Mouse (Mus musculus) forebrain, embryonic 10.5 days (tissue): Measurements from ENCODE around the gene Olfr465-ps1. TPM values are rescaled to one million over a fixed set of nuclear protein-coding genes. Genes with fewer than 3 reads are reported as not detected.

ENCODE experiments used
- DNase-seq: peaks from one replicate; pipeline ENCODE4 v3.0.0-alpha.2; 2017; ENCODE audit warnings: low spot score; ENCODE audit errors: extremely low spot score
- H3K27ac ChIP-seq: fragments of 300-500 bp; sonication (generic); 2 replicates; pipeline ENCODE4 v1.5.1; 2016; ENCODE audit warnings: mild to moderate bottlenecking
- H3K27me3 ChIP-seq: fragments of 300-500 bp; sonication (generic); 2 replicates; pipeline ENCODE4 v1.6.1; 2016; ENCODE audit warnings: mild to moderate bottlenecking; ENCODE audit not compliant: poor library complexity, severe bottlenecking
- H3K36me3 ChIP-seq: fragments of 300-500 bp; sonication (generic); replicated peaks from 2 replicates; pipeline ENCODE4 v1.6.1; 2016; ENCODE audit warnings: mild to moderate bottlenecking, moderate library complexity
- H3K4me1 ChIP-seq: fragments of 300-500 bp; sonication (generic); 2 replicates; pipeline ENCODE4 v1.6.1; 2016
- H3K4me3 ChIP-seq: fragments of 300-500 bp; sonication (generic); 2 replicates; pipeline ENCODE4 v1.5.1; 2016; ENCODE audit warnings: mild to moderate bottlenecking, moderate library complexity
- H3K9me3 ChIP-seq: fragments of 300-500 bp; sonication (generic); 2 replicates; pipeline ENCODE4 v1.6.1; 2016; ENCODE audit warnings: mild to moderate bottlenecking, moderate library complexity
- WGBS: fragments of 180-500 bp; shearing (Covaris S2); methylation state at CpG from one replicate; pipeline ENCODE4 v1.1.7; 2016; 5-methylcytosine and 5-hydroxymethylcytosine counted together
- polyA plus RNA-seq: library from polyadenylated mRNA; unstranded; fragments of >200 nt; fragmentation: Nextera tagmentation; extraction: Ambion mirVana; gene quantifications from 2 replicates; pipeline ENCODE4 v1.2.1, GENCODE M21; 2016

Gene Olfr465-ps1
- not detected in 2 replicates for polyA plus RNA-seq

DNA sequence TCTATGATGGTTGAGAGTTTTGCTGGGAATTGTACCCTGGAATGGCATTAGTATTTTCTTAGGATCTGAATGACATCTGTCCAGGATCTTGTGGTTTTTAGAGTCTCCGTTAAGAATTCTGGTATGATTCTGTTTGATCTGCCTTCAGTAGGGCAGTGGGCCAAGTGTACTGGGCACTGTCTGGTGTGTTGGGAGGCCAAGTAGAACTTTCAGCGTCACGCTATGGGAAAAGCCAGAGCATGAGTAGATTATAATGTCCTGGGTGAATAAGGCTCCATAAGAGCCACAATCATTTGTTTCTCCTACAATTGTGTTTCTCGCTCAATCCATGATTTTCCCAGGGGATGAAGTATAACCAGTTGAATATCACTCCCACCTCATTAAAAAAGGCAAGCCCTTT, at the start of gene Olfr465-ps1:
Gene Olfr465-ps1 (plus strand): TSS at position 301 of the 400 bp plus-strand sequence.
- no peak for DNase-seq
- no peak within 1 kb of the TSS for H3K27ac ChIP-seq
- H3K4me3 ChIP-seq: no peak within 1 kb of the TSS
- peaks cover 2% of the 10 kb centered on the region; the same call in 1 of the 2 replicates for H3K9me3 ChIP-seq
- no peaks in the 10 kb centered on the region for H3K27me3 ChIP-seq
- WGBS: 89% methylated on average over 4 of the region's 4 CpGs
- no peaks in the 10 kb centered on the region for H3K36me3 ChIP-seq
- H3K4me1 ChIP-seq: no peaks in the 10 kb centered on the region

DNA sequence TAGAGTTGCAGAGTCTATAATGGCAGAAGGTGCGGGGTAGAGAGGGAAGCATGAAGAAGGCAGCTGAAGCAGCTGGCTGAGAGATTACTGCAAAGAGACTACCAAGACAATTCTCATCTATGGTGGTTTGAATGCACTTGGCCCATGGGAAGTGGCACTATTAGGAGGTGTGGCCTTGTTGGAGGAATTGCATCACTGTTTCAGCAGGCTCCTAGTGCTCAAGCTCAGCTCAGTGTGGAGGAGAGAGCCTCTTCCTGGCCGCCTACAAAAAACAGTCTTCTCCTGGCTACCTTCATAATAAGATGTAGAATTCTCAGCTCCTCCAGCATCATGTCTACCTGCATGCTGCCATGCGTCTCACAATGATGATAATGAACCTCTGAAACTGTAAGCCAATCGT, 42.0 kb upstream of the Olfr465-ps1 start:
- Histone ChIP-seq H3K4me3 (no peak overlapping the region), H3K4me1 (no peaks in the 10 kb centered on the region), H3K36me3 (peaks cover 63% of the 10 kb centered on the region), H3K9me3 (peaks cover 16% of the 10 kb centered on the region), H3K27ac (no peak overlapping the region), H3K27me3 (no peaks in the 10 kb centered on the region)
- 92% methylated on average over 4 of the region's 4 CpGs for WGBS
- DNase-seq: no peak

DNA sequence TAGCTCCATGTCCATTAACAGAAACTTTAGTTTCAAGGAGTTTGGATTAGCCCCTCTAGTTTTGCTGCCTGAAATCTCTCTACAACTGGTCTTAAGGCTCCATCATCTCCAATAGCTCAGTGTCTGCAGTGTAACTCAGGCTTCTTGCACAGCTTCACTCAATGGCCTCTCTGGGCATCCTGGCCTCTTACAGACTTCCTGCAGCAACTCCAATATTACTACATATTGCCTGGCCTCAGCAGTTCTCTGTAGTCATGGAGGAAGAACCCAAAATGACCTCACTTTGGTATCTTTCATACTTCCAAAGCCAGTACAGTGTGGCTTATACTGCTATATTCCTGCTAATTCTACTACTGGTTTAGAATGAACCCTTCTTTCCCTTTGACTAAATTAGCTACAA, 40.9 kb upstream of the Olfr465-ps1 start:
- H3K4me1 ChIP-seq: no peaks in the 10 kb centered on the region
- no peak for DNase-seq

DNA sequence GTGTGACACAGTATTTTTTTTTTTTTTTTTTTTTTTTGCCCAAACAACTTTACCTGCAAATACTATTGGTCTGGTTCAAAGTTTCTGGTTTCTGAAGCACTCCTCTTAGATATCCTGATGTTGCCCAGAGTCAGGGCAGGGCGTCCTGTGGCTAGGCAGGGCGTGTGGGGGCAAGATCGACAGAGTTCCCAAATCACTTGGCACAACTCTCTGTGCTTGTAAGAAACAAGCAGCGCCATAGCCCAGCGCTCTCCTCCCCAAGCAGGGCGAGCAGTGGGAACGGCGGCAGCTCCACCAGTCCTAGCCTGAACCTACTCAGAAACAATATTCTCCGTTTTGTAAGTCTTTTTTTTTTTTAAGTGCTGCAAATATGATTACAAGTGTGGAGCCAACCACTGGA, 37.2 kb upstream of the Olfr465-ps1 start:
- no peak overlapping the region for H3K4me3 ChIP-seq
- peaks cover 60% of the 10 kb centered on the region for H3K9me3 ChIP-seq
- no peak overlapping the region for H3K27ac ChIP-seq
- no peaks in the 10 kb centered on the region for H3K4me1 ChIP-seq
- H3K27me3 ChIP-seq: no peaks in the 10 kb centered on the region
- WGBS: 94% methylated on average over 9 of the region's 9 CpGs
- H3K36me3 ChIP-seq: peaks cover 28% of the 10 kb centered on the region
- no peak for DNase-seq

More for the DNA sequence above, 40.9 kb upstream of the Olfr465-ps1 start:
- H3K36me3 ChIP-seq: peaks cover 52% of the 10 kb centered on the region
- peaks cover 24% of the 10 kb centered on the region for H3K9me3 ChIP-seq
- no peaks in the 10 kb centered on the region for H3K27me3 ChIP-seq
- no peak overlapping the region for H3K27ac ChIP-seq
- H3K4me3 ChIP-seq: no peak overlapping the region

DNA sequence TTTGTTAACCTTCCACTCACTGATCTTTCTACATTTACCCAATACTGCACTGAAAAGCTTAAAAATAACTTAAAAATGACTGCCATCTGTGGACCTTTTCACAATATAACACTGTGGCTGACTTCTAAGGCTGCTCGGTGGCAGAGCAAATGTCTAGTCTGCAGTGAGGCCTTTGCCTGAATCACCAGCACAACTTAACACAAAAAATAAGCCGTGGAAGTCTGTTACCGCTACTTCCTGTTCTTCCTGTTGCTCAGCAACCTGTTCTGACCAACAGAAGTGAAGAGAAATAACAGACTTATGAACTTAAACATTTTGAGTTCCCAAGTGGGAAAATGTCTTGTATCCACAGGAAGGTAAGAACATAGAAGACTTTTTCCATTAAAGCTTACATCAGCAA, 36.7 kb upstream of the Olfr465-ps1 start:
- 92% methylated on average over 3 of the region's 3 CpGs for WGBS
- DNase-seq: no peak
- peaks cover 66% of the 10 kb centered on the region for H3K9me3 ChIP-seq
- H3K4me1 ChIP-seq: no peaks in the 10 kb centered on the region
- H3K27me3 ChIP-seq: no peaks in the 10 kb centered on the region
- H3K4me3 ChIP-seq: no peak overlapping the region
- H3K27ac ChIP-seq: no peak overlapping the region
- H3K36me3 ChIP-seq: peaks cover 27% of the 10 kb centered on the region

DNA sequence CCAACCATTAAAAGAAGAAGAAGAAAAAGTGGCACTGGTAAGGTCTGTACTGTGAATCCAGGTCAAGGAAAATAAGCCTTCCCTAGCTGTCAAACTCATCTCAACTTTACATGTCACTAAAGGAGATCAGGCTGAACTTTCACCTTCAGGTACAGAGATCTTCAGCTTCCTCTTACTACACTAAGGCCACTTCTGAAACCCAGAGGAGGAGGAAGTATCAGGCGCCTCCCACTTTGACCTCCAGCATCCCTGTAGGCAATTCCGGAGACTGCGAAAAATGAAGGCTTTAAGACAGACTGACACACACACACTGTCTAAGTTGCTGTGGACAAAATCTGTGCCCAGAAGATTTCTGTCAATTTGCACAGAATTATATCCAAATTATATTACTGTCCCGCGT, 25.9 kb upstream of the Olfr465-ps1 start:
- Histone ChIP-seq H3K27ac (peak overlapping the region; percentile 92), H3K9me3 (peaks cover 16% of the 10 kb centered on the region), H3K27me3 (no peaks in the 10 kb centered on the region), H3K36me3 (peaks cover 16% of the 10 kb centered on the region), H3K4me1 (peaks cover 15% of the 10 kb centered on the region), H3K4me3 (peak overlapping the region; percentile 87)
- DNase-seq: peak; percentile 15
- 1% methylated on average over 5 of the region's 5 CpGs for WGBS

DNA sequence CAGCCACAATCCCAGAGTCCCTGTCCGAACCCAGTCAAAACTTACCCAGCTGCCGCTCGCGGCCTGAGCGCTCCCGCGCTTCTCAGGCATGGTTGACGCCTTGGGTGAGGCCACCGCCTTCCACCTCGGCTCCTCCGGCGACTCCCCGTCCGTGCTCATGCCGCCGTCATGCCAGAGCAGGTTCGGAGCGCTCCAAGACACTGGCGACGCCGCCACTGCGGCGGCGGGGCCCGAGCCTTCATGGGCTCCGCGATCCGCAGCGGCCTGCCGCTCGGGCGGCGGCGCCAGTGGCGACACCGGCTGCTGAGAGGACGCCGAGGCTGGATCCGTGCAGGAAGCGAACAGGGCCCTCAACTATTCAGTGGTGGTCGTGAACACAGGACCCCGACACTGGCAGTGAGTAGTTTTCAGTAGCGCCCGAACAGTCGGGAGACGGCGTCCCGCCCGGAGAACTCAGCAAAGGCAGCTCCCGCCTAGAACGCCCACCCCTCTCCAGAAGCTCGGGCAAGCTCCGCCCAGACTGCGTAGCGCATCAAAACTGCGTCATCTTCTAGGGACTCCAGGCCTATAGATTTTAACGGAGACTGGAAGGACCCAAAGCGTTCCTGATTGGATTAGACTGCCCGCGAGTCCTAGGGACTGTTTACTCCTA, 25.3 kb upstream of the Olfr465-ps1 start, which contains the start of gene Mfsd14b:
Gene Mfsd14b (minus strand): TSS at position 517 of the 652 bp plus-strand sequence.
- peak; percentile 87 for DNase-seq
- Histone ChIP-seq H3K36me3 (peaks cover 12% of the 10 kb centered on the region), H3K27ac (peak within 1 kb of the TSS; percentile 92), H3K4me1 (peaks cover 15% of the 10 kb centered on the region), H3K9me3 (peaks cover 10% of the 10 kb centered on the region), H3K4me3 (peak within 1 kb of the TSS; percentile 87), H3K27me3 (no peaks in the 10 kb centered on the region)
- WGBS: under 1% methylated on average over 60 of the region's 60 CpGs

DNA sequence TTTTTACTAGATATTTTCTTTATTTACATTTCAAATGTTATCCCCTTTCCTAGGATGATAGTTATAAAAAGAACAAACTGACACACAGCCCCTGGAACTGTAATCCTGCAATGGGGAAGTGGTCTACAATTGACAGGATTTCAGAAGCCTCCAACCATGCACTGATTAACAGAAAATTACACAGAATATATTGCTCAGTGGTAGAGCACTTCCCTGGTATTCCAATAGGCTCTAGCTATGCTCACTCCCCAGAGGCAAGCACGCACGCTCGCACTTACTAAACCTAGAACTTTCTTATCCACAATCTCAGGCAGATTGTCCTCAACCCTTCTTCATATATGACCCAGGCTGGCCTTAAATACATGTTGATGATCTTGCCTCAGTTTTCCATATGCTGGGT, 24.6 kb upstream of the Olfr465-ps1 start:
- WGBS: 61% methylated on average over 3 of the region's 3 CpGs
- no peaks in the 10 kb centered on the region for H3K27me3 ChIP-seq
- DNase-seq: no peak
- H3K9me3 ChIP-seq: peaks cover 5% of the 10 kb centered on the region; the same call in 1 of the 2 replicates
- peak overlapping the region; percentile 87 for H3K4me3 ChIP-seq
- H3K27ac ChIP-seq: peak overlapping the region; percentile 92
- H3K36me3 ChIP-seq: peaks cover 8% of the 10 kb centered on the region
- peaks cover 15% of the 10 kb centered on the region for H3K4me1 ChIP-seq

DNA sequence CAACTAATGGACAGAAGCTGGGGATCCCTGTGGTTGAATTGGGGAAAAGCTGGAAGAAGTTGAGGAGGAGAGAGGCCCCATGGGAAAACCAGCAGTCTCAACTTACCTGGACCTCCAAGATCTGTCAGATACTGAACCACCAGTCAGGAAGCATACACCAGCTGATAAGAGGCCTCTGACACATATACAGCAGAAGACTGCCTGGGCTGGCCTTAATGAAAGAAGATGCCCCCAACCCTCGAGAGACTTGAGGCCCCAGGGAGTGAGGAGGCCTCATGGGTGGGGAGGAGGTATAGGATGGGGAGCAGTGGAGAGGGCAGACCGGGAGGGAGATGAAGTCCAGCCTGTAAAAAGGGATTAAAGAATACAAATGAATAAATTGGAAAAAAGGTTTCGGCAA, 16.9 kb upstream of the Olfr465-ps1 start:
- H3K27me3 ChIP-seq: no peaks in the 10 kb centered on the region
- DNase-seq: no peak
- H3K4me1 ChIP-seq: no peaks in the 10 kb centered on the region
- no peak overlapping the region for H3K4me3 ChIP-seq
- no peaks in the 10 kb centered on the region for H3K9me3 ChIP-seq
- WGBS: 75% methylated on average over 3 of the region's 3 CpGs
- H3K27ac ChIP-seq: no peak overlapping the region
- H3K36me3 ChIP-seq: no peaks in the 10 kb centered on the region

DNA sequence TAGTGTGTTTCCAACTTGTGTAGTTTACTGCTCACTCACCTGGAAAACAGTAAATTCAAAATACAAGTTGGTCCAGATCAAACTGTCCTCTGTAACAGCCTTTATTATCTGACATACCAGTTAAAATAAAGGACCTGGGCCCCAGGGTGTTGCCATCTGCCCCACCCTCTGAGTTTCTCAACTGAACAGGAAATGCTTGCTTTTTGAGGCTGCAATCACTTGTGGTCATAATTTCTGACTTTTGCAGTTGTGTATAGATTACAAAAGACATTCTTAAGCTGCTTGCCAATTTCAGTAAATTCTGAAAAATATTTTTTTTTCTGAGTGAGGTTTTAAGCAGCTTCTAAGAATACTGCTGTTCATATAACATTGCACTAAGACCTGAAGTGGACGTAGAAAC, 15.8 kb upstream of the Olfr465-ps1 start:
- WGBS: 97% methylated on average over 1 of the region's 1 CpGs
- DNase-seq: no peak
- no peaks in the 10 kb centered on the region for H3K4me1 ChIP-seq
- no peak overlapping the region for H3K27ac ChIP-seq
- no peaks in the 10 kb centered on the region for H3K27me3 ChIP-seq
- no peaks in the 10 kb centered on the region for H3K9me3 ChIP-seq
- H3K36me3 ChIP-seq: no peaks in the 10 kb centered on the region
- no peak overlapping the region for H3K4me3 ChIP-seq

DNA sequence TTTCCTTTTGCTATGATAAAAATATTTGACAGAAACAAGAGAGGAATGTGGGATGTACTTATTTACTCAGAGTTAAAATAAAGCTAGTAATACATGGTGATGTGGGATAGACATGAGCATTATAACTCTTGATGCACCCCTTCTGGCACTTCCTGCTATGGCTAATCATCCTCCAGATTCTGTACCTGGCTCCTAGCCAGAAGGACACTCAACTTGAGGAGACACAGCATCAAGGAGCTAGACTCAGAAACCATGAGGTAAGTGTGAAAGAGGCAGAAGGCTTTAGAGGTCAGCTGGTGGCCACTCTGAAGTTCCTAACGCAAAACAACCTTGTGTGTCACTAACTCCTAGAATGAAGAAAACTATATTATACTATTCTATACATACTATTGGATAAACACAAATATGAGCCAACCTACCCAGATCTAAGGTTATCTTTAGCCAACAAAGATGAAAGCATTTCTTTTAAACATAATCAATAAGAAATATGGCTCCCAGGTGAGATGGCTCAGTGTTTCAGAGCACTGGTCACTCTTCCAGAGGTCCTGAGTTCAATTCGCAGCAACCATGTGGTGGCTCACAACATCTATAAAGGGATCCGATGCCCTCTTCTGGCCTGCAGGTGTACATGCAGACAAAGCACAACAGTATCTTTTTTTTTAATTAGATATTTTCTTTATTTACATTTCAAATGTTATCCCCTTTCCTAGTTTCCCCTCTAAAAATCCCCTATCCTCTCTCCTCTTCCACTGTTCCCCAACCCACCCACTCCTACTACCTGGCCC, 10.6 kb upstream of the Olfr465-ps1 start:
- H3K27ac ChIP-seq: no peak overlapping the region
- WGBS: 69% methylated on average over 3 of the region's 3 CpGs
- no peaks in the 10 kb centered on the region for H3K36me3 ChIP-seq
- H3K4me3 ChIP-seq: no peak overlapping the region
- H3K4me1 ChIP-seq: no peaks in the 10 kb centered on the region
- no peak for DNase-seq
- H3K27me3 ChIP-seq: no peaks in the 10 kb centered on the region
- H3K9me3 ChIP-seq: 0 out of 2 replicates have a peak, but pooled peaks cover 2% of the 10 kb centered on the region

DNA sequence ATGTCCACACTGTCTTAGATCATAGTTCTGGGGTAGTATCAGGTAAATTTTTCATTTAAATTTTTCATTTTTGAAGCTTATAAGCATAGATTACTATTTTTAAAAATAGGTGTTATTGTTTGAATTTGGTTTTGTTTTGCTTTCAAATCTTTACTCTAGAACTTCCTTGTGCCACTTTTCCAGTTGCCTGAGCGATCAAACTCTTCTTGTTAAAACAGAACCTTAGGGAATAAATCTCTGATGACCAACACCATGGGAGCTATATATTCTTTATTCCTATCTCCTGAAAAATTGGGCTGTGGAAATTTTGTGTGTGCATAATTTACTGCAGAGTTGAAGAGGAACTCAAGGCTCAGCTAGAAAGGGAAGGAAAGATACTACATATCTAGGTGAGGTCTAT, 12.1 kb downstream of the Olfr465-ps1 start, which contains the start of gene Olfr466:
Gene Olfr466 (plus strand): TSS at position 301 of the 400 bp plus-strand sequence.
- no peak within 1 kb of the TSS for H3K4me3 ChIP-seq
- no peaks in the 10 kb centered on the region for H3K4me1 ChIP-seq
- no peak for DNase-seq
- H3K9me3 ChIP-seq: 0 out of 2 replicates have a peak, but pooled peaks cover 4% of the 10 kb centered on the region
- no peaks in the 10 kb centered on the region for H3K27me3 ChIP-seq
- WGBS: 74% methylated on average over 1 of the region's 1 CpGs
- H3K27ac ChIP-seq: no peak within 1 kb of the TSS
- no peaks in the 10 kb centered on the region for H3K36me3 ChIP-seq

DNA sequence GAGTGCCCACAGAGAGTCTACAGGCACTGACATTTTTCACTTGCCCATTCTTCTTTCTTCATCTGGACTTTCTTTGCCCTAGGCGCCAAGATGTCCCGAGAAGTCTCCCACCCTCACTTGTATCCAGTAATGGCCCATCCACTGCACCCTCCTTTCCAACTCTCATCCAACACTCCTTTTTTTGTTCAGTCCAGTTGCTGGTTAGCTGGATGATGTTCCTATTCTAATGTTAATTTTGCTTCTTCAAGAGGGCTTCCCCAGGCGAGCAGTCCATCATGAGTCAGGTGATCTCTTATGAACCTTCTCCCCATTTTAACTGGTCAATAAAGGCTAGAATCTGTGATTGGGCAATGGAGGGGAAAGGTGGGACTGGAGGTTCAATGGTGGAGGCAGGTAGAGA, 36.2 kb downstream of the Olfr465-ps1 start:
- WGBS: 84% methylated on average over 3 of the region's 3 CpGs
- H3K36me3 ChIP-seq: no peaks in the 10 kb centered on the region
- no peaks in the 10 kb centered on the region for H3K27me3 ChIP-seq
- peaks cover 6% of the 10 kb centered on the region for H3K4me1 ChIP-seq
- H3K27ac ChIP-seq: no peak overlapping the region
- peaks cover 5% of the 10 kb centered on the region; the same call in 1 of the 2 replicates for H3K9me3 ChIP-seq
- no peak for DNase-seq
- H3K4me3 ChIP-seq: no peak overlapping the region
